Mouse (Mus musculus) ES-Bruce4 (cell line): ENCODE results near the gene 5730522E02Rik.

ENCODE experiments used
- CTCF ChIP-seq: IDR thresholded peaks from one replicate; pipeline ENCODE4 v1.8.1; 2011; ENCODE audit warnings: low read depth, low read length
- POLR2A ChIP-seq: IDR thresholded peaks from one replicate; pipeline ENCODE4 v1.8.1; 2011; ENCODE audit warnings: low read length; ENCODE audit not compliant: insufficient read depth

- TF ChIP-seq CTCF (no peak), POLR2A (no peak)
Observed at GRCm38 (mm10) chr11:26004018-26004417, 206.5 kb downstream of the 5730522E02Rik start.
